Mouse (Mus musculus): ENCODE results near the gene Supt7l. TPM values are rescaled to one million over a fixed set of nuclear protein-coding genes. Genes with fewer than 3 reads are reported as not detected.
"Not testable (repeated sequence)": the region's sequence is repeated elsewhere in the genome, so short reads cannot be mapped to it uniquely, and the experiment has no call there.

Gene Supt7l
- 10 to 100 TPM; 15.8 to 16.1 TPM for total RNA-seq (2021)

GRCm38 (mm10) chr5:31527707-31528106 lies at the start of gene Supt7l:
Gene Supt7l, minus strand, starts transcription at chr5:31527807.
- intact Hi-C loops (cut with DNase I); DNase-seq: not testable (repeated sequence)

- DNase-seq, result no peak
- intact Hi-C loops (cut with DNase I), result no loop called here
Measured at GRCm38 (mm10) chr5:31576539-31576975, 49.0 kb upstream of the Supt7l start.

GRCm38 (mm10) chr5:31573722-31574121 lies 46.1 kb upstream of the Supt7l start:
- no peak for DNase-seq
- intact Hi-C loops (cut with DNase I), result no loop called here

- peak; percentile 80 to 86 for DNase-seq
- intact Hi-C loops (cut with DNase I), result loop anchor here (2.0 kb wide), 1 partner anchor 26 kb away; the partner anchor contains the start of gene Mrpl33
Measured at GRCm38 (mm10) chr5:31571023-31571608, 43.5 kb upstream of the Supt7l start.

GRCm38 (mm10) chr5:31567951-31568657 lies 40.5 kb upstream of the Supt7l start:
- DNase-seq, result no peak
- intact Hi-C loops (cut with DNase I), result no loop called here

- intact Hi-C loops (cut with DNase I), result no loop called here
Measured at GRCm38 (mm10) chr5:31566457-31566856, 38.9 kb upstream of the Supt7l start.

GRCm38 (mm10) chr5:31566026-31566425 lies 38.4 kb upstream of the Supt7l start:
- DNase-seq, result no peak
- intact Hi-C loops (cut with DNase I), result no loop called here

More at GRCm38 (mm10) chr5:31566457-31566856, 38.9 kb upstream of the Supt7l start:
- DNase-seq, result no peak

- intact Hi-C loops (cut with DNase I), result loop anchor here (2.0 to 5.0 kb wide), 3 partner anchors 50 to 362 kb away; partner anchors contain the start of genes Babam2 and Rbks
- DNase-seq, result peak; percentile 72 to 85
Measured at GRCm38 (mm10) chr5:31564976-31565375, 37.4 kb upstream of the Supt7l start.

GRCm38 (mm10) chr5:31563905-31564304 lies 36.3 kb upstream of the Supt7l start:
- DNase-seq, result peak in 1 of 2 experiments; percentile 23
- intact Hi-C loops (cut with DNase I), result loop anchor here (1.0 to 5.0 kb wide), 6 partner anchors 51 to 739 kb away; partner anchors contain the start of genes Babam2 and Rbks

GRCm38 (mm10) chr5:31563496-31563895 lies 35.9 kb upstream of the Supt7l start:
- peak; percentile 88 to 90 for DNase-seq

GRCm38 (mm10) chr5:31562036-31562666 lies 34.5 kb upstream of the Supt7l start:
- peak; percentile 63 to 68 for DNase-seq
- intact Hi-C loops (cut with DNase I), result loop anchor here (2.0 to 5.0 kb wide), 4 partner anchors 135 to 741 kb away; partner anchors contain the start of genes Babam2 and Rbks

More at GRCm38 (mm10) chr5:31563496-31563895, 35.9 kb upstream of the Supt7l start:
- intact Hi-C loops (cut with DNase I), result loop anchor here (1.0 to 5.0 kb wide), 5 partner anchors 134 to 739 kb away; partner anchors contain the start of genes Babam2 and Rbks

GRCm38 (mm10) chr5:31560352-31560751 lies 32.7 kb upstream of the Supt7l start:
- DNase-seq, result no peak
- intact Hi-C loops (cut with DNase I), result loop anchor here (5.0 kb wide), 2 partner anchors 137 to 367 kb away; partner anchors contain the start of genes Babam2 and Rbks

- no peak for DNase-seq
- intact Hi-C loops (cut with DNase I), result no loop called here
Measured at GRCm38 (mm10) chr5:31559401-31559800, 31.8 kb upstream of the Supt7l start.

GRCm38 (mm10) chr5:31535228-31535627 lies 7.6 kb upstream of the Supt7l start:
- no peak for DNase-seq
- intact Hi-C loops (cut with DNase I), result no loop called here

GRCm38 (mm10) chr5:31528560-31528959 lies 953 bp upstream of the Supt7l start:
- no peak for DNase-seq
- intact Hi-C loops (cut with DNase I), result no loop called here

GRCm38 (mm10) chr5:31527117-31527680 lies 408 bp downstream of the Supt7l start:
- intact Hi-C loops (cut with DNase I), result no loop called here
- no peak for DNase-seq

- intact Hi-C loops (cut with DNase I), result no loop called here
- DNase-seq, result peak; percentile 85 to 90
Measured at GRCm38 (mm10) chr5:31526354-31527116, 1.1 kb downstream of the Supt7l start, which contains the start of gene Slc4a1ap. Gene Slc4a1ap, plus strand, starts transcription at chr5:31526995.

GRCm38 (mm10) chr5:31520556-31520955 lies 7.1 kb downstream of the Supt7l start:
- no peak for DNase-seq
- intact Hi-C loops (cut with DNase I), result no loop called here

- intact Hi-C loops (cut with DNase I), result no loop called here
- no peak for DNase-seq
Measured at GRCm38 (mm10) chr5:31512481-31512880, 15.1 kb downstream of the Supt7l start.

- DNase-seq, result no peak
- intact Hi-C loops (cut with DNase I), result no loop called here
Measured at GRCm38 (mm10) chr5:31504843-31505242, 22.8 kb downstream of the Supt7l start.

Measured in heart, postnatal 10 days (tissue).